Mouse (Mus musculus) MN1 (cell line): Measurements from ENCODE around the gene Itsn1.

Source experiments
- DNase-seq: peaks from one replicate; pipeline ENCODE4 v3.0.0-alpha.2; 2016; ENCODE audit warnings: low spot score

Itsn1 gene

GRCm38 (mm10) chr16:91906672-91907071, 177.6 kb downstream of the Itsn1 start:
- no peak for DNase-seq

DNA sequence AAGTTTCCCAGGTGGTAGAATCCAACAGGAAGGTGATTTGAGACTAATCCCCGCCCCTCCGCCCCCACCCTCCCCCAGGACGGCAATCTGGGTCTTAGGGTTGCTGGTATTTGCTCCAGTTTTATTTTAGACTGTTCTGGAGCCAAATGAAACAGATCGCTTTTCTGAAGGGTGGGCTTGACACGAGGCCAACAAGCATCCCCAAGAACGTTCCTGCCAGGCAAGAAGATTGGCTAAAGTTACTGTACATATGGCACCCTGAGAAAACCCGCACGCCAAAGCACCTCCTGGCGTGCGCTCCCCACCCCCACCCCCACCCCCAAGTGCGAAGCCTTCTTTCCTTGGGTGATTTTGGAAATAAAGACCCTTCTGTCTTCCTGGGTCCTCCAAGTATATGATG, 178.1 kb downstream of the Itsn1 start:
- no peak for DNase-seq

GRCm38 (mm10) chr16:91909569-91910335, 180.7 kb downstream of the Itsn1 start:
- no peak for DNase-seq

DNA sequence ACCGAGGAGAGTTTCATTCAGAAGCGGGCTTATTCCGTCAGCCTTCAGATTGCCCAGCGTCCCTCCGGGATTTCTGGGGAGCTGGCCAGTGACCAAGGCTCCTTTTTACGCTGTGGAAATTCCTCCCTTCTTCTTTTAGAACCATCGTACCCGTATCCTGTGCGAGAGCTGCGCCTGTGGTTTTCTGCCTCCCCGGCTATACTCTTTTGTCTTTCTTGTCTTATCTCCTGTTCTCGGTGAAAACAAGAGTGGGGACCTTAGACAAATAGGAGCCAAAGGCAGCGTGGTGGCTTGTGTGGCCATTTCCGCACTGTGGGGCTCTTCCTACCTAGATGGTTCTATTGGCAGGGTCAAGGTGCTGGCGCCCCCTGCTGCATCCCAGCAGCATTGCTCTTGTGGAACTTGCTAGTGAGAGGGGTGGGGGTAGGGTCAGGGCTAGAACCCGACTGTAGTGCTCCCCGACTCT, 188.6 kb downstream of the Itsn1 start:
- DNase-seq, result peak; percentile 82

DNA sequence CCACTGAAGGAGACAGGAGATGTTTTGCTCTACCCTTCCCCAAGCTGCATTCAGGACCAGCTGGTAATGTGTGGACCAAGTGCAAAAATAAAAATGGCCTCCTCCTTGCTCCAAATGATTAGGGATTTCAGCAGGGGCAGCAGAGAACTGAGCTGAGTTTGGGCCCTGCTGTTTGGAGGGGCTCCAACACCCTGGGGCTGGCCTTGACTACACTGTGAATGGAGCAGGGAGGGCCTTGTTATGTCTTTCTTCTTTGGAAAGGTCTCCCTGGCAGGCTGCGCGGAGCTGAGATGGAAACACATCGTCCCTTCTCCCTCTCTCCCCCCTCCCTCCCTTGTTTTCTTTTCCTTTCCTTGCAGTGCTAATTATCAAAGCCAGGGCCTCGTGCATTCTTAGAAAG, 189.4 kb downstream of the Itsn1 start:
- no peak for DNase-seq

DNA sequence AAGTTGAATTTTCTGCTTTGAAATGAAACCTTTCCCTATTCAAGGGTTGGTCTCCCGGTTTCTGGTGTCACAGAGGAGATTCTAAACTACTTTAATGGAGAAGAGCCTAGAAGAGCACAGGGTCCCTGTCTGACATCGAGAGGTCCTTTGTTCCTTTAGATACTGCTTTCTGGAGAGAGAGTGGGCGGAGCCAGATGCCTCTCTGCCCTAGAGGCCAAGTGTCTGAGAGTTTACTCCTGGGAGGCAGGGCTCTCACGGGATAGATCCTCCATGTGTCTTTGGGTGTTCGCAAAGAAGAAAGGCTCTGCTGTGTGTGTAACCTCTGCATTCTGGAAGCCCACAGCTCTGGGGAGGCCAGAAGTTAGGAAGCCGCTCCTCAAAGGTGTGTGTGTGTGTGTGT, 190.0 kb downstream of the Itsn1 start:
- DNase-seq, result peak; percentile 19

GRCm38 (mm10) chr16:91921340-91921739, 192.3 kb downstream of the Itsn1 start:
- no peak for DNase-seq

DNA sequence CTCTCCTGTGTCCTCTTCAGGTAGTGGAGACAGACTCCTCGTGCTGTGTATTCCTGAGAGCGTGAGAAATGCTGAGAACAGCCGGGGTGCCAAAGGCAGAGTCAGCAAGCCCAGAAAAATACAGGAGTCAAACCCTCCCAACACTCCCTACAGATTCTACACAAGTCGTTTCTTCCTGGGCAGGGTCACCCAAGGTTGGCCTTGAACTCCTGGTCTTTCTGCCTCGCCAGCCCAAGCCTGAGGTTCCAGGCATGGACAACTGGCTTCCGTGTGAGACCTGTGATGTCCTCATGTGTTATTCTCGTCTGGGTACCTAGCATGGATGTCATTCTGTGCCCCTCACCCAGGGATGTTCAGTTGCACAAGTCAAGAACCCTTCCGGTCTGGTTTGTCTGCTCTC, 193.9 kb downstream of the Itsn1 start:
- no peak for DNase-seq

- no peak for DNase-seq
Measured at GRCm38 (mm10) chr16:91924426-91924825, 195.3 kb downstream of the Itsn1 start.

DNA sequence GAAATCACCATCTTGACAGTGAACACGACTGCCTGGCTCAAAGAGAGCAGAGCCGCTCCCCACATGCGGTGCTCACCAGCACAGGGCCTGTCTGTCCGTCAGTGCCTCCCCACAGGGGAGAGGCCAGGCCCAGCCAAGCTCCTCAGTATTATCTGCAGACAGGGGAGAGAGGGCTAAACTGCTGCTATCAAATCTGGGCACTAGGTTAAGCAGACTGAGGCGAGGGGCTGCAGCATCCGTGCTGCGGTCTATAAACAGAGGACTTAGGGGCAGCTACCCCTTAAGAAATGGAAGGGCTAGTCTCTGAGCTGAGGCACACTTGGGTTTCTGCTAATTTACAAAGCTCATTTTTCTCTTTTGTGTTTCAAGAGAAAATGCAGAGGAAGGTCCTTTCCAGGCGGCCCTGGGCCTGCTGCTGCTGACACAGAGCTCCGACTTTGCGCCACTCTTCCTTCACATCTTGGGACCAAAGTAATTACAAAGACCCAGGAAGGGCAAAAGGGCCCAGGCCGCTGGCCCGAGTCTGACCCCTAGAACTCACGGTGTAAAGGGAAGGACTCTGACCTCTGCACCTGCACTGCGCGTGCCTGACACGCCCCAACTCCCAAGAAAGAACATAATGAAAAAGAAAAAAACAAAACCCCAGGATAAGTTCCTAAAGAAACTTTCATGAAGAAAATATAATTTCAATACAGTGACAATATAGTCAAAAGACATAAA, 199.0 kb downstream of the Itsn1 start:
- DNase-seq, result no peak

DNA sequence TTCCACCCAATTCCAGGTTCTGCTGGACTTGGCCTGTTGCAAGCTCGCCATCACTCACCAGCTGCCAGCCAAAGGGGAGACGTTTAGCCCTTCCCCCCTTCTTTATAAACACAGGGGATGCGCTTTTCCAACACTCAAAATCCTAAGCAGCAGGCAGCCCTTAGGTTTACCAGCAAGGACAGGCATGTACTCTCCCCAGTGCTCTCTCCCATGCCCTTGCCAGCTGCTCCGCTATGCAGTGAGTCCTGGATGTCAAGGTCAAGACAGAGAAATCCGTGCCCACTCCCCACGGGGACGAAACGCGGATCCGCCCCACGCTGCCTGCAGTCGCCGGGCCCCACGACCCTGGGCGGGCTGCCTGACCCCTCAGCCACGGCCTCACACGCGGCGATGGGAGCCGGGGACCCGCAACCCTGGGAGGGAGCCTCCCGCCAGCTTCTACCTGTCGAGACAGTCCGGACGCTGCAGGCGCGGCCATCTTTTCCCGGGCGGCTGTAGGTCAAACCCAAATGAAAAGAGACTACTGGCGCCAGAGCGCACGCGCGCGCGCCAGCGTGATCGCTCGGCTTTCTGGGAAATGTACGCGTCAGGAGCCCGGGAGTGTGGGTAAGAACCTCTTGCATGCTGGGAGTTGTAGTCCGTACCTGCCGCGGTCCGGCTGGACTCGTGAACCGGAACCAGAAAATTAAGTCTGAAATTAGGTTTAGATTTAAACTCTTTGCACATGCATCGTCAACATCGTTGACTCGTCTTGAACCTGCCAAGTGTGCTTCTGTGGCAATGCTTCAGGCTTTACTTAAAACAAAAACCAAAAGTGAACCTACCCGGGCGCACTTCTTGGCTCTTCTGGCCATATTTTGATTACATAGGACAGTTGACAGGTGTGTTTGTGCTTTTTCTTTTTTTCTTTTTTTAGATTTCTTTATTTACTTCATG, 202.3 kb downstream of the Itsn1 start:
- DNase-seq, result peak; percentile 94

GRCm38 (mm10) chr16:91932082-91932690, 203.1 kb downstream of the Itsn1 start:
- DNase-seq, result no peak

GRCm38 (mm10) chr16:91932843-91933518, 203.9 kb downstream of the Itsn1 start:
- DNase-seq, result no peak

DNA sequence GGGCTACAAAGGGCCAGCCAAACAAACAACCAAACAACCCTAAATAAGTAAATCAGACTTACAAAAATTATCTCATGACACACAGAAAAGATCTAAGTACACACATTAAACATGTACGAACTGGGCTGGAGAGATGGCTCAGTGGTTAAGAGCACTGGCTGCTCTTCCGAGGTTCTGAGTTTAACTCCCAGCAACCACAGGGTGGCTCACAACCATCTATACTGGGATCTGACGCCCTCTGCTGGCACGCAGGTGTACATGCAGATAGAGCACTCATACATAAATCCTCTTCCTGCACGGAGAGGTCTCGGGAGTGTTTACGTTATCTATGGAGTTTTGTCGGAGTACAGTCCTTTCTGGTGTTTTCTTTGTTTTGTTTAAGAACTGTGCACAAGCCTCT, 206.0 kb downstream of the Itsn1 start:
- DNase-seq, result no peak

DNA sequence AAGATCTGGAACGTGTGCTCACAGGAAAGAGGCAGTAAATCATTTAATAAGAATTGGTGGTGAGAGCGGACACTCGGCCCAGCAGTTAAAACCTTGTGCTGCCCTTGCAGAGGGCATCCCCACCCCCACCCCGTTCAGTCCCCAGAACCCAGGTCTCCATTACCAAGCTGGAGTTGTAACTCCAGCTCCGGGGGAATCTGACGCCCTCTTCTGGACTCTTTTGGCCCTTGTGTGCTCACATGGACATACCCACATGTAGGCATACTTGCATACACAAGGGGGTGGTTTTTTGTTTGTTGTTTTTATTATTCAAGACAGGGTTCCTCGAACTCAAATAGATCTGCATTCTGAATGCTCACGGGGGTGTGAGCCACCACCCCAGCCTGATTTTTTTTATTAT, 206.6 kb downstream of the Itsn1 start:
- no peak for DNase-seq

DNA sequence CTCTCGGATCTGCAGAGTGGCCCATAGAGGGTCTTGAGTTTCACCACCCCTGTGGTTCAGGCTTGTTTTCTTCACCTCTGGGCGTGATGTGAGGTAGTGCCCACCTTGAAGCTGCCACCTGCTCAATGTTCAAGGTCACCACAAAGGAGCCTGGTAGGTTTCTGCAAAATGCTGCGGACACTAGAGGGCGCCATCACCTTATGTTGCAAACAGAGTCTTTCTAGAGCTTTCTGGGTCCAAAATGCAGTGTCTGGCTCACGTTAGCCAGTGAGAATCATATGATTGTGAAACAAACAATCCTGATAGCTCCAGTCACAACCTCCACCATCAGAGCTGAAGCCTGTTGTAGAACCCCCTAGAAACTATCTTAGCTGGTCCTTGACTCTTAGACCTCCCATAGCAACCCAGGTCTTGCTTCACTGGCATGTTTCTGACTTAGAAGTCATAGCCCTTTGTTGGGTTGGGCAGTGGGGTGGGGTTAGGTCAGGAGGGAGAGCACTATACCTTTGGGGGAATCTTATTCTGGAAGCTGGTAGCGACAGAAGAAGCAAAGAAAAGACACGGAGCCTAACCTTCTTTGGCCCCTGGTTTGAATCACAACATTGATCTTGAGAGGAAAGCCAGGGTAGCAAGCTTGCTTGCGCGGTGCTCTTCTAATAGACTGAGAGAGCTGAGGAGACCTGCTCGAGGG, 207.4 kb downstream of the Itsn1 start:
- DNase-seq, result peak; percentile 84

DNA sequence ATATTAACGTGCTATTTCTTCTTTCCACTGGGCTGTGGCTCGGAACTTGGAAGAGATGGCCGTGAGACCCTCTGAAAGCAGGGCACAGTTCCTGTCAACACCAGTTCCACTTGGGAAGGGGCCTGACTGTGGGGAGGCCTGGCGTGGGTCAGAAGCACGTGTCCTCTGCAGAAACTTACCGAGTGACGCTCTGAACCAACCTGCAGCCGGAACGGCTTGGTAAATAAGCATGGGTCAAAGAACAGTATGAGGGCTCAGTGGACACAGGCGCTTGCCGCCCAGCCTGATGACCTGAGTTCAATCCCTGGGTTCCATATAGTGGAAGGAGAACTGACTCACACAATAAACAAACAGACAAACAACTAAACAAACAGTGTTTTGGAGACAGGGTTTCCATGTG, 208.2 kb downstream of the Itsn1 start:
- no peak for DNase-seq

GRCm38 (mm10) chr16:91938141-91938540, 209.1 kb downstream of the Itsn1 start:
- DNase-seq, result no peak

DNA sequence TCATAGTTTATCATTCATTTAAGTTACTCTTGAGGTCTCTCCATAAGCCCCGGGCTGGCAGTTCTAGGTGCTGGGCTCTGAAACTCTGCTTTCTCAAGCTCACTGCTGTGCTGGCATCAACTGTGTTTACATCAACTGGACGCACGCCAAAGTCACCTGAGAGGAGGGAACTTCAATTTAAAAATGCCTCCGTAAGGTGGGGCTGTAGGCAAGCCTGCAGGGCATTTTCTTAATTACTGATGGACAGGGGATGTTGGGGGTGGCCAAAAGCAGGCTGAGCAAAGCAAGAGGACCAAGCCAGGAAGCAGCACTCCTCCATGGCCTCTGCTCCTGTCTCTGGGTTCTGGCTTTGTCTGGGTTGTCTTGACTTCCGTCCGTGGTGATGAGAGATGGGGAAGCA, 211.6 kb downstream of the Itsn1 start:
- no peak for DNase-seq

- DNase-seq, result no peak
Measured at GRCm38 (mm10) chr16:91942201-91942600, 213.1 kb downstream of the Itsn1 start.

DNA sequence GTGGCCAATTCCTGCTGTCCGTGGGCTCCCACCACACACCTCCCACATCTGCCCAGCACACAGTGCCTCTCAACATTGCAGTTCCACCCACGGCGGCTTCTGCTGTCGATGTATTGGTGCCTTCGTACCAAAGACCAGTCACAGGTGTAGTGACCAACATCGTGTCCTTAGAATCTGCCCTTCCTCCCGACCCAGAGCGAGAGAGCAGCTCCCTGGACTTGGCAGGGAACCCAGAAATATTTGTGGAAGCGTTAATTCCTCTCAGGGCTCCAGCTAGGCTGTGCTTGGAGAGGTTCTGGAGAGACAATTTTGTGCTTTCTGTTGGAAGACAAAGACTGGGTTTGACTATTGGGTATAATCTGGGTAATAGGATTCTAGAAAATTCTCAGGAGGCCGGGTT, 217.2 kb downstream of the Itsn1 start:
- no peak for DNase-seq
